Mouse (Mus musculus) left cerebral cortex, adult 11 months (tissue): Measurements from ENCODE around the gene Slc29a1.

Source experiments
- DNase-seq: peaks from one replicate; pipeline ENCODE4 v3.0.0; 2022; ENCODE audit warnings: low spot score

Slc29a1 gene

GRCm38 (mm10) chr17:45610144-45610866 is 10.9 kb upstream of the Slc29a1 start:
- DNase-seq, result no peak

- DNase-seq, result no peak
Observed at GRCm38 (mm10) chr17:45608396-45608795, 9.0 kb upstream of the Slc29a1 start.

- no peak for DNase-seq
Observed at GRCm38 (mm10) chr17:45606992-45607879, 7.8 kb upstream of the Slc29a1 start.

- DNase-seq, result no peak
Observed at GRCm38 (mm10) chr17:45602984-45603383, 3.6 kb upstream of the Slc29a1 start.

GRCm38 (mm10) chr17:45601877-45602304 is 2.5 kb upstream of the Slc29a1 start, which contains the start of gene Mymx:
Gene Mymx (minus strand): TSS chr17:45602102.
- DNase-seq, result no peak

- no peak for DNase-seq
Observed at GRCm38 (mm10) chr17:45601325-45601724, 1.9 kb upstream of the Slc29a1 start.

- no peak for DNase-seq
Observed at GRCm38 (mm10) chr17:45600267-45600666, 861 bp upstream of the Slc29a1 start.

GRCm38 (mm10) chr17:45598891-45599290 is 515 bp downstream of the Slc29a1 start:
- DNase-seq, result no peak

- no peak for DNase-seq
Observed at GRCm38 (mm10) chr17:45598376-45598775, 1.0 kb downstream of the Slc29a1 start.

GRCm38 (mm10) chr17:45597787-45598186 is 1.6 kb downstream of the Slc29a1 start:
- DNase-seq, result no peak

- DNase-seq, result no peak
Observed at GRCm38 (mm10) chr17:45596631-45597396, 2.6 kb downstream of the Slc29a1 start.

GRCm38 (mm10) chr17:45595736-45596390 is 3.5 kb downstream of the Slc29a1 start:
- DNase-seq, result no peak

- no peak for DNase-seq
Observed at GRCm38 (mm10) chr17:45594881-45595735, 4.3 kb downstream of the Slc29a1 start.

- no peak for DNase-seq
Observed at GRCm38 (mm10) chr17:45594195-45594594, 5.2 kb downstream of the Slc29a1 start.

GRCm38 (mm10) chr17:45593479-45593878 is 5.9 kb downstream of the Slc29a1 start:
- no peak for DNase-seq

- DNase-seq, result no peak
Observed at GRCm38 (mm10) chr17:45592606-45593431, 6.6 kb downstream of the Slc29a1 start.

- no peak for DNase-seq
Observed at GRCm38 (mm10) chr17:45591701-45592605, 7.5 kb downstream of the Slc29a1 start.

GRCm38 (mm10) chr17:45590410-45590809 is 9.0 kb downstream of the Slc29a1 start:
- no peak for DNase-seq

- no peak for DNase-seq
Observed at GRCm38 (mm10) chr17:45589844-45590243, 9.6 kb downstream of the Slc29a1 start.
